Mouse (Mus musculus): ENCODE data around the gene Nlrc5.

Gene Nlrc5

GRCm38 (mm10) chr8:94471281-94471680 lies 37.1 kb downstream of the Nlrc5 start:
- DNase-seq: no peak

- DNase-seq: no peak
These were observed 38.6 kb downstream of the Nlrc5 start for GRCm38 (mm10) chr8:94472741-94473140.

- DNase-seq: no peak
These were observed 39.3 kb downstream of the Nlrc5 start for GRCm38 (mm10) chr8:94473431-94473830.

GRCm38 (mm10) chr8:94475786-94476185 lies 41.6 kb downstream of the Nlrc5 start:
- DNase-seq: no peak

GRCm38 (mm10) chr8:94476846-94477245 lies 42.7 kb downstream of the Nlrc5 start:
- no peak for DNase-seq

GRCm38 (mm10) chr8:94482051-94482450 lies 47.9 kb downstream of the Nlrc5 start:
- peak in 1 of 2 experiments; percentile 11 for DNase-seq

- DNase-seq: no peak
These were observed 51.1 kb downstream of the Nlrc5 start for GRCm38 (mm10) chr8:94485288-94485687.

GRCm38 (mm10) chr8:94485882-94486281 lies 51.7 kb downstream of the Nlrc5 start:
- DNase-seq: peak; percentile 70 to 77

- DNase-seq: no peak
These were observed 53.9 kb downstream of the Nlrc5 start for GRCm38 (mm10) chr8:94488016-94488415.

GRCm38 (mm10) chr8:94489809-94490483 lies 55.8 kb downstream of the Nlrc5 start:
- no peak for DNase-seq

- peak; percentile 87 to 90 for DNase-seq
These were observed 58.0 kb downstream of the Nlrc5 start for GRCm38 (mm10) chr8:94492021-94492681.

GRCm38 (mm10) chr8:94493240-94493639 lies 59.1 kb downstream of the Nlrc5 start:
- DNase-seq: no peak

- DNase-seq: no peak
These were observed 81.5 kb downstream of the Nlrc5 start for GRCm38 (mm10) chr8:94515430-94516208.

- no peak for DNase-seq
These were observed 82.0 kb downstream of the Nlrc5 start for GRCm38 (mm10) chr8:94516209-94516593.

GRCm38 (mm10) chr8:94516766-94517165 lies 82.6 kb downstream of the Nlrc5 start:
- DNase-seq: no peak

- no peak for DNase-seq
These were observed 84.2 kb downstream of the Nlrc5 start for GRCm38 (mm10) chr8:94518331-94518730.

GRCm38 (mm10) chr8:94519021-94519420 lies 84.9 kb downstream of the Nlrc5 start:
- DNase-seq: no peak

GRCm38 (mm10) chr8:94521481-94521880 lies 87.3 kb downstream of the Nlrc5 start:
- no peak for DNase-seq

- no peak for DNase-seq
These were observed 88.3 kb downstream of the Nlrc5 start for GRCm38 (mm10) chr8:94522482-94522881.

- no peak for DNase-seq
These were observed 90.4 kb downstream of the Nlrc5 start for GRCm38 (mm10) chr8:94524554-94524953.

- no peak for DNase-seq
These were observed 93.0 kb downstream of the Nlrc5 start for GRCm38 (mm10) chr8:94527178-94527577.

GRCm38 (mm10) chr8:94528245-94528644 lies 94.1 kb downstream of the Nlrc5 start:
- peak; percentile 59 to 70 for DNase-seq

GRCm38 (mm10) chr8:94529875-94530274 lies 95.7 kb downstream of the Nlrc5 start:
- DNase-seq: no peak

- no peak for DNase-seq
These were observed 96.5 kb downstream of the Nlrc5 start for GRCm38 (mm10) chr8:94530643-94531042.

Data from kidney, postnatal 4 days (tissue).